Mouse (Mus musculus) heart, embryonic 11.5 days (tissue): ENCODE results near the gene Bcar3. TPM values are rescaled to one million over a fixed set of nuclear protein-coding genes. Genes with fewer than 3 reads are reported as not detected.
A peak's percentile ranks its signal among the peaks of the same experiment; 100 is the strongest.

Source experiments
- ATAC-seq: fragments of 200-750 bp; cut with Nextera tagmentation; replicated peaks from 2 replicates; pipeline ENCODE4 v1.8.0; 2017; ENCODE audit warnings: moderate library complexity; ENCODE audit not compliant: insufficient number of reproducible peaks, low FRiP score, low TSS enrichment
- H3K27ac ChIP-seq: fragments of 300-500 bp; sonication (generic); 2 replicates; pipeline ENCODE4 v1.5.1; 2014; ENCODE audit warnings: mild to moderate bottlenecking, low read depth, low read length
- H3K27me3 ChIP-seq: fragments of 300-500 bp; sonication (generic); 2 replicates; pipeline ENCODE4 v1.6.1; 2014; ENCODE audit warnings: mild to moderate bottlenecking, low read length, mixed read lengths; ENCODE audit not compliant: control insufficient read depth, insufficient read depth
- H3K36me3 ChIP-seq: fragments of 300-500 bp; sonication (generic); 2 replicates; pipeline ENCODE4 v1.6.1; 2014; ENCODE audit warnings: mild to moderate bottlenecking, low read length, moderate library complexity, mixed read lengths; ENCODE audit not compliant: control insufficient read depth, insufficient read depth
- H3K4me1 ChIP-seq: fragments of 300-500 bp; sonication (generic); 2 replicates; pipeline ENCODE4 v1.6.1; 2014; ENCODE audit warnings: low read length; ENCODE audit not compliant: control insufficient read depth, insufficient read depth
- H3K4me2 ChIP-seq: fragments of 300-500 bp; sonication (generic); 2 replicates; pipeline ENCODE4 v1.6.1; 2014; ENCODE audit warnings: mild to moderate bottlenecking, moderate library complexity
- H3K4me3 ChIP-seq: fragments of 300-500 bp; sonication (generic); 2 replicates; pipeline ENCODE4 v1.5.1; 2014; ENCODE audit warnings: low read depth, low read length
- H3K9ac ChIP-seq: fragments of 300-500 bp; sonication (generic); 2 replicates; pipeline ENCODE4 v1.6.1; 2014; ENCODE audit warnings: mild to moderate bottlenecking, low read depth, low read length, moderate library complexity
- H3K9me3 ChIP-seq: fragments of 300-500 bp; sonication (generic); replicated peaks from 2 replicates; pipeline ENCODE4 v1.6.1; 2016; ENCODE audit warnings: low read length; ENCODE audit not compliant: control insufficient read depth
- WGBS: fragments of 180-500 bp; shearing (Covaris S2); extraction: QIAGEN DNeasy Blood & Tissue Kit; methylation state at CpG from one replicate; pipeline ENCODE4 v1.1.7; 2014; ENCODE audit not compliant: insufficient replicate concordance; 5-methylcytosine and 5-hydroxymethylcytosine counted together
- microRNA counts: library from miRNA; unstranded; fragments of <30 nt; microRNA quantifications from one replicate; lab custom pipeline; 2015
- microRNA-seq: library from miRNA; unstranded; fragments of <30 nt; microRNA quantifications from one replicate; pipeline ENCODE4, GENCODE M21; 2016; ENCODE audit warnings: borderline number of aligned reads
- polyA plus RNA-seq: library from polyadenylated mRNA; unstranded; fragments of >200 nt; fragmentation: Nextera tagmentation; extraction: Ambion mirVana; gene quantifications from 2 replicates; pipeline ENCODE4 v1.2.1, GENCODE M21; 2014

Gene Bcar3
- polyA plus RNA-seq, 1 experiment from 2014 or later: 6.4 TPM

GRCm38 (mm10) chr3:122573426-122574286 is 279.7 kb downstream of the Bcar3 start:
- Histone ChIP-seq H3K4me1 (no peaks in the 10 kb centered on the region), H3K4me3 (no peak overlapping the region), H3K27ac (no peak overlapping the region), H3K36me3 (0 out of 2 replicates have a peak, but pooled peaks cover 2% of the 10 kb centered on the region), H3K9ac (no peak overlapping the region), H3K27me3 (no peaks in the 10 kb centered on the region), H3K9me3 (no peaks in the 10 kb centered on the region), H3K4me2 (no peak overlapping the region)
- ATAC-seq: no peak
- 84% methylated on average over 5 of the region's 5 CpGs for WGBS

GRCm38 (mm10) chr3:122574921-122575320 is 281.0 kb downstream of the Bcar3 start:
- Histone ChIP-seq H3K9me3 (no peaks in the 10 kb centered on the region), H3K4me1 (no peaks in the 10 kb centered on the region), H3K9ac (no peak overlapping the region)

GRCm38 (mm10) chr3:122577360-122577759 is 283.4 kb downstream of the Bcar3 start:
- Histone ChIP-seq H3K9me3 (no peaks in the 10 kb centered on the region), H3K27ac (no peak overlapping the region)
- no peak for ATAC-seq

More at GRCm38 (mm10) chr3:122574921-122575320, 281.0 kb downstream of the Bcar3 start:
- no peak overlapping the region for H3K4me2 ChIP-seq
- H3K4me3 ChIP-seq: no peak overlapping the region
- H3K36me3 ChIP-seq: 0 out of 2 replicates have a peak, but pooled peaks cover 2% of the 10 kb centered on the region
- 58% methylated on average over 1 of the region's 1 CpGs for WGBS
- no peak overlapping the region for H3K27ac ChIP-seq
- no peaks in the 10 kb centered on the region for H3K27me3 ChIP-seq
- no peak for ATAC-seq

More at GRCm38 (mm10) chr3:122577360-122577759, 283.4 kb downstream of the Bcar3 start:
- Histone ChIP-seq H3K27me3 (no peaks in the 10 kb centered on the region), H3K4me3 (no peak overlapping the region), H3K4me1 (no peaks in the 10 kb centered on the region), H3K36me3 (0 out of 2 replicates have a peak, but pooled peaks cover 2% of the 10 kb centered on the region), H3K4me2 (no peak overlapping the region), H3K9ac (no peak overlapping the region)

MicroRNA genes within 50 kb of the gene (microRNA counts, 519-probe panel; counts per million panel counts)
- microRNA mmu-miR-760 (lab: Ali Mortazavi, UCI): 32.2 counts per million

Small RNA genes within 50 kb of the gene (microRNA-seq; reads per million reads assigned to microRNA genes)
- 100 reads per million, percentile 63 among the genes with 10 or more reads in this experiment for gene Mir760
- gene Mir7657: not detected

Other genes with a start within 250 kb of the Bcar3 start
- 3.1 and 5.1 TPM in 2 replicates for gene Abca4, start 249.7 kb upstream of the Bcar3 start, polyA plus RNA-seq
- gene Gclm, start 48.6 kb upstream of the Bcar3 start, polyA plus RNA-seq: 89.1 and 112 TPM in 2 replicates
- 58.7 and 59.9 TPM in 2 replicates for gene Dnttip2, start 19.7 kb upstream of the Bcar3 start, polyA plus RNA-seq